Mouse (Mus musculus): ENCODE measurements around the gene Commd8. TPM values are rescaled to one million over a fixed set of nuclear protein-coding genes. Genes with fewer than 3 reads are reported as not detected.
A peak's percentile ranks its signal among the peaks of the same experiment; 100 is the strongest.

Commd8 gene
- polyA plus RNA-seq, 1 experiment from 2014 or later: 134 TPM

GRCm38 (mm10) chr5:72191932-72192331 is 23.9 kb upstream of the Commd8 start:
- no peaks in the 10 kb centered on the region for H3K36me3 ChIP-seq
- no peak for ATAC-seq (ENCODE audit: borderline replicate concordance, extremely low read depth, low FRiP score, low TSS enrichment)
- H3K9me3 ChIP-seq: no peaks in the 10 kb centered on the region
- H3K4me3 ChIP-seq: no peak overlapping the region
- H3K27ac ChIP-seq: no peak overlapping the region
- H3K9ac ChIP-seq: no peak overlapping the region
- H3K4me1 ChIP-seq: no peaks in the 10 kb centered on the region
- WGBS: 68% methylated on average over 5 of the region's 5 CpGs
- H3K27me3 ChIP-seq: no peaks in the 10 kb centered on the region
- no peak overlapping the region for H3K4me2 ChIP-seq

GRCm38 (mm10) chr5:72191154-72191553 is 23.2 kb upstream of the Commd8 start:
- 74% methylated on average over 7 of the region's 7 CpGs for WGBS
- no peaks in the 10 kb centered on the region for H3K9me3 ChIP-seq
- H3K36me3 ChIP-seq: no peaks in the 10 kb centered on the region
- no peaks in the 10 kb centered on the region for H3K27me3 ChIP-seq
- no peak overlapping the region for H3K4me3 ChIP-seq
- H3K9ac ChIP-seq: no peak overlapping the region
- no peak overlapping the region for H3K4me2 ChIP-seq
- no peak overlapping the region for H3K27ac ChIP-seq
- no peaks in the 10 kb centered on the region for H3K4me1 ChIP-seq
- ATAC-seq (ENCODE audit: borderline replicate concordance, extremely low read depth, low FRiP score, low TSS enrichment): no peak

DNA sequence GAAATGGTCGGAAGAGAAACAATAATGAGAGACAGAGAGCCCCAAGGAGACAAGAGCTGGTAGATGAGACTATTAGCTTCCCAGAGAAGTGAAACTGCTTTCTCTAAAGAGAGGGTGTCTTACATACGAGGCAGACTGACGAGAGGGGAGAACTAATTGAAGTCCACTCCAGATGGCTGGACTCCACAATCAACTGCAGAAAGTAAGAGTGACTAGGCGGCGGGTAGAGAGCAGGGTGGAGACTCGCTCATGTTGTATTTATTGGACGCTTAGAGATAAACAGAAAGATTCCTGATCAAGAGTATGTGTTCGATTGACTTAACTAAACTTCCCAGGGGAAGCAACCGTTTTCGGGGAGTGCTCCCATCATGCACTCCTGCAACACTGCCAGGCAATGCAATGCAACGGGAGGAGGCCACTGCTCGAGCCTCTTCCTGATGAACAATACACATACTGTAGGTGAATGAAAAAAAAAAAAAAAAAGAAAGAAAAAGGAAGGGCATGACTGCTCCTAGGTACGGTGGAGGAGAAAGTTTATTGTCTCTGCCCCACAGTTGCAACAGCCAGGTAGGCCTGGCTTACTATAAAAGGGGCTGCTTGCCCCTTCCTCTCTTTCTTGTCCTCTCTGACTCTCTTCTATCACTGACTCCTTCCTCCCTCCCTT is 16.6 kb upstream of the Commd8 start:
- Histone ChIP-seq H3K27ac (no peak overlapping the region), H3K27me3 (no peaks in the 10 kb centered on the region), H3K4me2 (no peak overlapping the region), H3K4me3 (no peak overlapping the region), H3K36me3 (no peaks in the 10 kb centered on the region), H3K4me1 (no peaks in the 10 kb centered on the region), H3K9ac (no peak overlapping the region), H3K9me3 (no peaks in the 10 kb centered on the region)
- WGBS: 65% methylated on average over 13 of the region's 13 CpGs
- no peak for ATAC-seq (ENCODE audit: borderline replicate concordance, extremely low read depth, low FRiP score, low TSS enrichment)

GRCm38 (mm10) chr5:72183929-72184328 is 15.9 kb upstream of the Commd8 start:
- no peak overlapping the region for H3K4me3 ChIP-seq
- H3K27me3 ChIP-seq: no peaks in the 10 kb centered on the region
- no peak overlapping the region for H3K9ac ChIP-seq
- H3K9me3 ChIP-seq: no peaks in the 10 kb centered on the region
- no peak; the same call in 1 of the 2 replicates for ATAC-seq (ENCODE audit: borderline replicate concordance, extremely low read depth, low FRiP score, low TSS enrichment)
- H3K4me2 ChIP-seq: no peak overlapping the region
- WGBS: 72% methylated on average over 6 of the region's 6 CpGs
- H3K27ac ChIP-seq: no peak overlapping the region
- no peaks in the 10 kb centered on the region for H3K36me3 ChIP-seq
- H3K4me1 ChIP-seq: no peaks in the 10 kb centered on the region

- no peak overlapping the region for H3K4me3 ChIP-seq
- no peaks in the 10 kb centered on the region for H3K27me3 ChIP-seq
- H3K9ac ChIP-seq: no peak overlapping the region
- WGBS: 83% methylated on average over 4 of the region's 4 CpGs
- no peaks in the 10 kb centered on the region for H3K9me3 ChIP-seq
- ATAC-seq (ENCODE audit: borderline replicate concordance, extremely low read depth, low FRiP score, low TSS enrichment): 0 out of 2 replicates have a peak, but pooled peaks have one; percentile 62
- H3K27ac ChIP-seq: no peak overlapping the region
- H3K4me1 ChIP-seq: no peaks in the 10 kb centered on the region
- no peak overlapping the region for H3K4me2 ChIP-seq
- no peaks in the 10 kb centered on the region for H3K36me3 ChIP-seq
Observed at GRCm38 (mm10) chr5:72182804-72183203, 14.8 kb upstream of the Commd8 start.

- ATAC-seq (ENCODE audit: borderline replicate concordance, extremely low read depth, low FRiP score, low TSS enrichment): no peak
- H3K27me3 ChIP-seq: no peaks in the 10 kb centered on the region
- no peaks in the 10 kb centered on the region for H3K4me1 ChIP-seq
- H3K9me3 ChIP-seq: no peaks in the 10 kb centered on the region
- no peak overlapping the region for H3K27ac ChIP-seq
- no peak overlapping the region for H3K9ac ChIP-seq
- H3K36me3 ChIP-seq: no peaks in the 10 kb centered on the region
- no peak overlapping the region for H3K4me3 ChIP-seq
- no peak overlapping the region for H3K4me2 ChIP-seq
- 14% methylated on average over 1 of the region's 1 CpGs for WGBS
Observed at GRCm38 (mm10) chr5:72181194-72181593, 13.2 kb upstream of the Commd8 start.

GRCm38 (mm10) chr5:72175530-72175929 is 7.5 kb upstream of the Commd8 start:
- Histone ChIP-seq H3K27ac (no peak overlapping the region), H3K27me3 (no peaks in the 10 kb centered on the region), H3K9ac (no peak overlapping the region), H3K4me2 (0 out of 2 replicates have a peak overlapping the region, but pooled peaks have one; percentile 12), H3K4me3 (no peak overlapping the region), H3K36me3 (no peaks in the 10 kb centered on the region), H3K4me1 (no peaks in the 10 kb centered on the region), H3K9me3 (no peaks in the 10 kb centered on the region)
- ATAC-seq (ENCODE audit: borderline replicate concordance, extremely low read depth, low FRiP score, low TSS enrichment): no peak
- 24% methylated on average over 7 of the region's 7 CpGs for WGBS

- H3K4me2 ChIP-seq: 0 out of 2 replicates have a peak overlapping the region, but pooled peaks have one; percentile 12
- no peaks in the 10 kb centered on the region for H3K27me3 ChIP-seq
- H3K27ac ChIP-seq: no peak overlapping the region
- WGBS: 74% methylated on average over 4 of the region's 4 CpGs
- H3K36me3 ChIP-seq: no peaks in the 10 kb centered on the region
- no peak for ATAC-seq (ENCODE audit: borderline replicate concordance, extremely low read depth, low FRiP score, low TSS enrichment)
- no peak overlapping the region for H3K4me3 ChIP-seq
- no peaks in the 10 kb centered on the region for H3K4me1 ChIP-seq
- no peaks in the 10 kb centered on the region for H3K9me3 ChIP-seq
- no peak overlapping the region for H3K9ac ChIP-seq
Observed at GRCm38 (mm10) chr5:72175050-72175449, 7.1 kb upstream of the Commd8 start.

- WGBS: 41% methylated on average over 1 of the region's 1 CpGs
- Histone ChIP-seq H3K36me3 (no peaks in the 10 kb centered on the region), H3K27ac (no peak overlapping the region), H3K9me3 (no peaks in the 10 kb centered on the region), H3K9ac (no peak overlapping the region), H3K4me1 (no peaks in the 10 kb centered on the region), H3K27me3 (no peaks in the 10 kb centered on the region), H3K4me2 (no peak overlapping the region), H3K4me3 (no peak overlapping the region)
- no peak for ATAC-seq (ENCODE audit: borderline replicate concordance, extremely low read depth, low FRiP score, low TSS enrichment)
Observed at GRCm38 (mm10) chr5:72173521-72173920, 5.5 kb upstream of the Commd8 start.

DNA sequence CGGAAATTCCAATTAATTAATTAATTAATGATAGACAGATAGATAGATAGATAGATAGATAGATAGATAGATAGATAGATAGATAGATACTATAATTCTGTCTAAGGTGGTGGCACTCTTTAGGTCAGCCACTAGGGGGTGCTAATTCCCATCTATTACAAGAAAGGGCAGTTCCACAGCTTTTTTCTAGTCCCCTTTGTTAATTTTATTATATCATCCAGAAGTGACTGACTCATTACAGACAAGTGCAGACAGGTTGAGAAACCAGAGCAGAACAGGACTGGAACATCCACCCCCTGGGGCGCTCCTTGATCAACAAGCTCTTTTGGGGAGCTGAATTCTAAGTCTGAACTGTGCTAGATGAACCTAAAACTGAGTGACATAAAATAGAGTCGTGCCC is 4.7 kb upstream of the Commd8 start:
- Histone ChIP-seq H3K27me3 (no peaks in the 10 kb centered on the region), H3K9me3 (no peaks in the 10 kb centered on the region), H3K4me1 (no peaks in the 10 kb centered on the region), H3K27ac (no peak overlapping the region), H3K9ac (no peak overlapping the region), H3K36me3 (no peaks in the 10 kb centered on the region), H3K4me2 (no peak overlapping the region), H3K4me3 (no peak overlapping the region)
- no peak for ATAC-seq (ENCODE audit: borderline replicate concordance, extremely low read depth, low FRiP score, low TSS enrichment)
- 37% methylated on average over 3 of the region's 3 CpGs for WGBS

DNA sequence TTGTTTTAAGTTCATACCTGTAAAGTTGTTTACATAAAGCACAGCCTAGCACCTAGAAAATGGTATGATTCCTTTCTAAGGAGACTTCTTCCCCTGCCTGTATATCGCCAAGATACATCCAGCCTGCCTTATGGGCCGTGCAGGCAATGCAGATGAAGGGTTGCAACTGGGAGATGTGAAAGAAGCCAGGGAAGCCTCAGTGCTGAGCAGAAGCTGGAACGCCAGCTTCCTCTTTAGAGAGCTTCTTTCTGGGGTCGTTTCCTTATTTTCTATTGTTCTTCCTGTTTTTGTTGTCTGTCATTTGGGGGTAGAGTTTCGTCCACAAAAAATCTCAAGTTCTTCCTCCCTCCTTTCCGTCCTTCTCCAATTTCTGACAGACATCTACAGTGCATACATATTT is 2.1 kb upstream of the Commd8 start:
- 67% methylated on average over 6 of the region's 6 CpGs for WGBS
- Histone ChIP-seq H3K4me2 (no peak overlapping the region), H3K4me3 (no peak overlapping the region), H3K9ac (no peak overlapping the region), H3K9me3 (no peaks in the 10 kb centered on the region), H3K36me3 (peaks cover 3% of the 10 kb centered on the region; the same call in 1 of the 2 replicates), H3K4me1 (peaks cover 10% of the 10 kb centered on the region), H3K27ac (no peak overlapping the region), H3K27me3 (no peaks in the 10 kb centered on the region)
- ATAC-seq (ENCODE audit: borderline replicate concordance, extremely low read depth, low FRiP score, low TSS enrichment): no peak

DNA sequence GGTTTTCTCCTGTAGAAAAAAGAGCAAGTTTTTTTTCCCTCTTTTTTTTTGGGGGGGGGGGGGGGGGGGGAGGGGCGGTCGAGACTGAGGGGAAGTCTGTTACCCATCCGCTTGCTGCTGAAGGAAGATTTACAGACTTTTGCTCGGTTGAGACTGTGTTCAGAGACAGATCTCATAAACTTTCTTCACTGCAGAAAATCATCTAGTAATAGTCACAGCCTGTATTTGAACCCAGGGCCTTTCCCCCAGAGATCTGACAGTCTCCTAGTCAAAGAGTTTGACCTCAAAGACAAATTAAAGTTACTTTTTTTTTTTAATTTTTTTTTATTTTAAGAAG is 264 bp upstream of the Commd8 start:
- H3K9ac ChIP-seq: no peak overlapping the region
- peak overlapping the region; percentile 63 for H3K27ac ChIP-seq

DNA sequence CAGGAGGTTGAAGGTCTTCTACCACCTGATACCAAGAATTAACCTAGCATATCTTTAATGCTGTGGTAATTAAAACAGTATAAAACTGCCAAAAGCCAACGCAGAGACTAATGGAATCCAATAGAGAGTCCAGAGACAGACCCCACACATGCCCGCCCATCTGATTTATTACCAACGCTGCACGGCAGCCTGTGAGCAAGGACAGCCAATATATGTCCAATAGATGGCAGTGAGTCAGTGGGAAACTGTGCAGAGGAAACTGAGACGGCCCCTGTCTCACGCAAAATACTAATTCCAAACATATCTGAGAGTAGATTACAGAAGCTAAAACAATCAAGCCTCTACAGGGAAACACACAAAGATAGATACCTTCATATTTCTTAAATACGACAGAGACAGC is 3.6 kb downstream of the Commd8 start:
- no peak for ATAC-seq (ENCODE audit: borderline replicate concordance, extremely low read depth, low FRiP score, low TSS enrichment)
- Histone ChIP-seq H3K36me3 (peaks cover 35% of the 10 kb centered on the region), H3K27me3 (no peaks in the 10 kb centered on the region)

More for the DNA sequence above, 264 bp upstream of the Commd8 start:
- peaks cover 10% of the 10 kb centered on the region for H3K4me1 ChIP-seq
- H3K36me3 ChIP-seq: peaks cover 3% of the 10 kb centered on the region; the same call in 1 of the 2 replicates
- ATAC-seq (ENCODE audit: borderline replicate concordance, extremely low read depth, low FRiP score, low TSS enrichment): peak; percentile 68; the same call in 1 of the 2 replicates
- WGBS: 0% methylated on average over 4 of the region's 4 CpGs
- peak overlapping the region; percentile 68 for H3K4me2 ChIP-seq
- no peaks in the 10 kb centered on the region for H3K9me3 ChIP-seq
- H3K27me3 ChIP-seq: no peaks in the 10 kb centered on the region
- peak overlapping the region; percentile 85 for H3K4me3 ChIP-seq

More for the DNA sequence above, 3.6 kb downstream of the Commd8 start:
- whole genome bisulfite sequencing: 70% methylated on average over 7 of the region's 7 CpGs
- peaks cover 10% of the 10 kb centered on the region for H3K4me1 ChIP-seq
- H3K4me2 ChIP-seq: no peak overlapping the region
- H3K9me3 ChIP-seq: no peaks in the 10 kb centered on the region
- H3K4me3 ChIP-seq: no peak overlapping the region
- no peak overlapping the region for H3K9ac ChIP-seq
- H3K27ac ChIP-seq: no peak overlapping the region
